Mouse (Mus musculus) liver, embryonic 14.5 days (tissue): Measurements from ENCODE around the gene Myh9. TPM values are rescaled to one million over a fixed set of nuclear protein-coding genes. Genes with fewer than 3 reads are reported as not detected.

Experiments used
- ATAC-seq: fragments of 200-750 bp; cut with Nextera tagmentation; 2 replicates; pipeline ENCODE4 v1.8.0; 2017; ENCODE audit warnings: moderate number of reproducible peaks, mild to moderate bottlenecking, moderate library complexity; ENCODE audit not compliant: insufficient read depth
- DNase-seq, 3 experiments: peaks; one replicate each; pipeline ENCODE4 v3.0.0-alpha.2; 2012 to 2013; ENCODE audit warnings: low read depth in 3 of 3, low spot score in 3 of 3
- H3K27ac ChIP-seq: fragments of 300-500 bp; sonication (generic); 2 replicates; pipeline ENCODE4 v1.5.1; 2014; ENCODE audit warnings: moderate library complexity, mild to moderate bottlenecking, control low read depth, inconsistent platforms
- H3K27me3 ChIP-seq: fragments of 300-500 bp; sonication (generic); 2 replicates; pipeline ENCODE4 v1.6.1; 2014; ENCODE audit warnings: mild to moderate bottlenecking, low read length, moderate library complexity; ENCODE audit not compliant: control insufficient read depth, insufficient read depth
- H3K36me3 ChIP-seq: fragments of 300-500 bp; sonication (generic); replicated peaks from 2 replicates; pipeline ENCODE4 v1.6.1; 2014; ENCODE audit warnings: low read depth; ENCODE audit not compliant: control insufficient read depth, insufficient read depth
- H3K4me1 ChIP-seq, 2 experiments: fragments of 200-500 bp in 1 of 2; fragments of 300-500 bp in 1 of 2; sonication (generic) in 1 of 2; replicated peaks; 2 replicates each; pipeline ENCODE4 v1.6.1; 2012 to 2014; ENCODE audit warnings: antibody characterized with exemption in 1 of 2, inconsistent platforms in 1 of 2, low read length in 1 of 2; ENCODE audit not compliant: control insufficient read depth in 2 of 2, insufficient read depth in 2 of 2
- H3K4me2 ChIP-seq: fragments of 300-500 bp; sonication (generic); 2 replicates; pipeline ENCODE4 v1.6.1; 2014; ENCODE audit warnings: low read depth, mild to moderate bottlenecking, control low read depth, moderate library complexity
- H3K4me3 ChIP-seq, 2 experiments: fragments of 200-500 bp in 1 of 2; fragments of 300-500 bp in 1 of 2; sonication (generic) in 1 of 2; 2 replicates each; pipeline ENCODE4 v1.5.1; 2012 to 2014; ENCODE audit warnings: low read depth in 2 of 2, low read length in 2 of 2, mild to moderate bottlenecking in 2 of 2, control low read depth in 1 of 2, inconsistent platforms in 1 of 2, moderate library complexity in 1 of 2; ENCODE audit not compliant: insufficient read depth in 1 of 2
- H3K9ac ChIP-seq: fragments of 300-500 bp; sonication (generic); replicated peaks from 2 replicates; pipeline ENCODE4 v1.6.1; 2014; ENCODE audit warnings: mild to moderate bottlenecking, control low read depth, moderate library complexity
- H3K9me3 ChIP-seq: fragments of 300-500 bp; sonication (generic); 2 replicates; pipeline ENCODE4 v1.6.1; 2016; ENCODE audit warnings: low read length, mixed read lengths; ENCODE audit not compliant: control insufficient read depth
- CTCF ChIP-seq: IDR thresholded peaks from 2 replicates; pipeline ENCODE4 v1.5.1; 2016; ENCODE audit warnings: antibody characterized with exemption, low read depth, control low read depth
- EP300 ChIP-seq: IDR thresholded peaks from 2 replicates; pipeline ENCODE4 v1.6.1; 2016; ENCODE audit warnings: antibody characterized with exemption, low read depth
- WGBS: fragments of 180-500 bp; shearing (Covaris S2); extraction: QIAGEN DNeasy Blood & Tissue Kit; methylation state at CpG from one replicate; pipeline ENCODE4 v1.1.7; 2014; ENCODE audit not compliant: insufficient replicate concordance; 5-methylcytosine and 5-hydroxymethylcytosine counted together
- polyA plus RNA-seq, 2 experiments: library from polyadenylated mRNA; depleted of rRNA in 1 of 2; stranded (reverse) in 1 of 2; unstranded in 1 of 2; fragments of >200 nt; fragmentation: Nextera tagmentation in 1 of 2; extraction: Ambion mirVana in 1 of 2; gene quantifications; 2 replicates each; pipeline versions ENCODE4 v1.2.1 to v1.2.3; 2012 to 2014

Myh9 gene
- polyA plus RNA-seq, 2 experiments, result 21.3 to 21.9 TPM

DNA sequence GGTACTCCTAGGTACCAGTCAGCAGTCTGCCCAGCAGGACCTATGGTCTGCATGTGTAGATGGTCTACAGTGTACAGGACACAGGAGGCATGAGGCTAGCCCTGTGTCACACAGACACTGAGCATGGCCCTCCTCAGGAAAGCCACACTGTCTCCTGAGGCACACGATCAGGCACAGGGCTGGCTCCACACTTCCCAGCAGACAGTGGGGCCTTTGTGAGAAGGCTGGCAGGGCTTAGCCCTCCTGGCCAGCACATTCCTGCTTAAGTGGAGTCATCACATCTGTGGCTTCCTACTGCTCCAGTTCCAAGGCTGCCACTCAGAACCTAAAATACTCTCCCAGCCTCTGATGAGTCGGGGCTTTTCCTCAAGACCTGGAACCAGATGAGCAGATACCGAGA, 38.2 kb downstream of the Myh9 start:
- DNase-seq, result no peak
- Histone ChIP-seq H3K4me2 (no peak overlapping the region), H3K27me3 (no peaks in the 10 kb centered on the region), H3K36me3 (peaks cover 51% of the 10 kb centered on the region), H3K9me3 (no peaks in the 10 kb centered on the region), H3K27ac (no peak overlapping the region), H3K4me3 (no peak overlapping the region), H3K9ac (no peak overlapping the region), H3K4me1 (peaks cover 5 to 21% of the 10 kb centered on the region in 2 experiments; a peak in 2 of 4 replicates)
- ATAC-seq, result no peak
- TF ChIP-seq CTCF (no peak), EP300 (no peak)
- WGBS, result 63% methylated on average over 3 of the region's 3 CpGs

DNA sequence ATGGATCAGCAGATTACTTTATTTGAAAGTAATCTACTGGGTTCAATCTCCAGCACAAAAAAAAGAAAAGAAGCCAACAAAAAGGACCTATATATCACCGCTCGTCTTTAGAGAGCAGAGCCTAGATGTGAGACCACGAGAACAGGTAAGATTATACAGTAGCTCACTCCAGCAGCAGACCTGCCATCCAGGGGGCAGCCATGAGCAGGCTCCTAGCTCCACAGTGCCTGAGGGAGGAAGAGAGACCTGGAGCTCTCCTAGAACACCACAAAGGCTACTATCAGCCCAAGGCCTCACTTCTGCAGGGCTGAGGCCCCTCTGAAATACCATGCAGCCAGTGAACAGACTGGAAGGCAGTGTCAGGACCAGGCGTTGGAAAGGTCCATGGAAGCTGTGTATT, 39.0 kb downstream of the Myh9 start:
- Histone ChIP-seq H3K9ac (no peak overlapping the region), H3K27ac (no peak overlapping the region), H3K27me3 (no peaks in the 10 kb centered on the region), H3K4me3 (no peak overlapping the region), H3K36me3 (peaks cover 50% of the 10 kb centered on the region), H3K4me2 (no peak overlapping the region), H3K4me1 (peaks cover 5 to 25% of the 10 kb centered on the region in 2 experiments; a peak in 2 of 4 replicates), H3K9me3 (no peaks in the 10 kb centered on the region)
- WGBS, result 66% methylated on average over 4 of the region's 4 CpGs
- DNase-seq (no peak), ATAC-seq (no peak)
- TF ChIP-seq CTCF (peak; percentile 57), EP300 (no peak)

DNA sequence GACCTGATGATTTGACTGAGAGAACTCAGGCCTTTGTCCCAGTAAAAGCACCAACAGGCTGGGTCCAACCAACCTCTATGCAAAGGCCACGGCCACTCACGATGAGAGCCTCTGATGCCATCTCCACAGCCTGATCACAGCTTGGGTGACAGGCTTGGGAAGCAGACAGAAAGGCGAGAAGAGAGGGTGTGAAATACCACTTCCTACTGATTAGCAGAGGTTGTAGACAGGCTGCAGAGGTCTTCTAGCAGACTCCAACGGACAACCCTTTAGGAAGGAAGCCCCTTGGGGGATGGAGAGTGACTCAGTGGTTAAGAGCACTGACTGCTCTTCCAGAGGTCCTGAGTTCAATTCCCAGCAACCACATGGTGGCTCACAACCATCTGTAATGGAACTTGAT, 40.8 kb downstream of the Myh9 start:
- H3K9me3 ChIP-seq, result no peaks in the 10 kb centered on the region
- no peaks in the 10 kb centered on the region for H3K27me3 ChIP-seq
- no peak overlapping the region for H3K9ac ChIP-seq
- H3K4me1 ChIP-seq, result peaks cover 5 to 25% of the 10 kb centered on the region in 2 experiments; a peak in 2 of 4 replicates
- H3K27ac ChIP-seq, result peak overlapping the region; percentile 18; the same call in 1 of the 2 replicates
- TF ChIP-seq CTCF (no peak), EP300 (no peak)
- DNase-seq (no peak), ATAC-seq (no peak)
- peaks cover 40% of the 10 kb centered on the region for H3K36me3 ChIP-seq
- WGBS, result 24% methylated on average over 4 of the region's 4 CpGs
- H3K4me2 ChIP-seq, result no peak overlapping the region
- H3K4me3 ChIP-seq, result no peak overlapping the region

DNA sequence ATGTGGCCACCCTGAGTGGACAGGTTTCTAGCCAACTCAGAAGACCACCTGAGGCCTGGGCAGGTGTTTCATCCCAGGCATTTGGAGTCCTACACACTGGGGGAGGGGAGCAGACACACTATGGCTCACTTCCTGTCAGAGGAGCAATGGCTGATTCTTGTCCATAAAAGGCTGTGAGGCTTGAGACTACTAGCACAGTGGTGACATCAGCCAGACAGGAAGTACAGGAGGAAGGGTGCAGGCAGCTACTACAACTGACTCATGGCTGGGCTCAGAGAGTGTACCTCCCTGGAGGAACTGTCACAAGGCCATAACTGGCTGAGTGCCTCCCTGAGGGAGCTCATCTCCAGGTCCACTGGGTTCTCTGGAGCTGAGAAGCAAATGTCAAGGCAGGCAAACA, 41.5 kb downstream of the Myh9 start:
- peak in 2 of 3 experiments; percentile 10 to 47 for DNase-seq

DNA sequence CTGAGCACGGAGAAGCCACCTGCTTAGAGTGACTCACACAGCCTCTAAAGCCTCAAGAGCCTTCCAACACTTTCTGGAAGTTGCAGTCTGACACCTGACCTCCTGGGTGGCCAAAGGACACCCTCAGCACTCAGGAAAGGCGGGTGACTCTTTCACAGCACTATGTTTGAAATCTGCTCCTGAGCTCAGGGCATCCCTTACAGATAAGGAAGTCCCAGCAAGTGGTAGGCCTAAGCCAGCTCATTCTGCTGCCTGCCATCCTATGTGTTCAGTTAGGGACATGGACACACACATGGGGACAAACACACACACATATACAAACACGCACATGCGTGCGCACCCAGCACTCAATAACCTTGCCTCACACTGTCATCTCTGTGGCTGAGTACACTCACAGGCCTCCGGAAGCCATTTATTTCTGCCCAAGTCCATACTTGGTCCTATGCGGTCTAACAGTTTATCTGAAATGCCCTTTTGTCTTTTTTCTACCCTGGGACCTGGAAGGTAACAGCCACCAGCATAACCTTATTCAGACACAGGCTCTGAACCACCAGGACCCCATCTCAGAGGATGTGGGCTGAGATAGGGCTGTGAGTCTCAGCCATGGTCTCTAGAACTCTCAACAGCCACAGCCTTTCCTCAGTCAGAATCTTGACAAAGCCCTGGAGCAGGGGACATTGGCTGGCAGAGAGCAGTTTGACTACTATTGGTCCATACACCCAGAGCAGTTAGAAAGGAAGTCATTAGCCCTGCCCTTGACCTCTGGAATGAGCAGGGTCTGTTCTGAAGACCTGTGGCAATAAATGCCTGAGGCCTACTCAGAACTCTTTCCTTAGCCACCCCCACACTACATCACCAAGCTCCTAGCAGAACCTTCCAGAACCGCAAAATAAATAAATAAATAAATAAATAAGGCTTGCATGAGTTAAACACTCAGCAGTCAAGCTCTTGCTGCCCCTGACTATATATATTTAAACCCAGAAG, 42.2 kb downstream of the Myh9 start:
- H3K4me1 ChIP-seq, result peaks cover 5 to 25% of the 10 kb centered on the region in 2 experiments; a peak in 2 of 4 replicates

More for the DNA sequence above, 41.5 kb downstream of the Myh9 start:
- no peak overlapping the region for H3K27ac ChIP-seq
- peaks cover 36% of the 10 kb centered on the region for H3K36me3 ChIP-seq
- H3K4me2 ChIP-seq, result no peak overlapping the region
- peak; percentile 45 for ATAC-seq
- TF ChIP-seq EP300, result no peak
- no peak for TF ChIP-seq CTCF
- no peaks in the 10 kb centered on the region for H3K27me3 ChIP-seq
- H3K9ac ChIP-seq, result no peak overlapping the region
- no peak overlapping the region for H3K4me3 ChIP-seq
- H3K4me1 ChIP-seq, result peaks cover 5 to 25% of the 10 kb centered on the region in 2 experiments; a peak in 2 of 4 replicates
- no peaks in the 10 kb centered on the region for H3K9me3 ChIP-seq

More for the DNA sequence above, 42.2 kb downstream of the Myh9 start:
- no peak overlapping the region for H3K4me3 ChIP-seq
- DNase-seq (no peak), ATAC-seq (no peak)
- no peak overlapping the region for H3K9ac ChIP-seq
- no peak overlapping the region for H3K27ac ChIP-seq
- H3K9me3 ChIP-seq, result no peaks in the 10 kb centered on the region
- TF ChIP-seq CTCF (no peak), EP300 (no peak)
- WGBS, result 78% methylated on average over 8 of the region's 8 CpGs
- peaks cover 32% of the 10 kb centered on the region for H3K36me3 ChIP-seq
- no peak overlapping the region for H3K4me2 ChIP-seq
- H3K27me3 ChIP-seq, result no peaks in the 10 kb centered on the region
